Mouse (Mus musculus) lung, adult 18-20 months (tissue): ENCODE measurements at regions not wholly inside any gene's neighbourhood (a gene's known extent, or its start where the extent isn't known, plus 50 kb on each side); places are given as distances from the start of the nearest gene placed in this dataset.

Experiments
- DNase-seq, 2 experiments: peaks; one replicate each; pipeline ENCODE4 v3.0.0; 2022; ENCODE audit warnings: mixed read lengths in 2 of 2

- DNase-seq: no peak
Observed at GRCm38 (mm10) chr17:14539651-14540050, 154.4 kb downstream of the Thbs2 start.

GRCm38 (mm10) chr17:14539191-14539590 is 154.8 kb downstream of the Thbs2 start:
- DNase-seq: no peak

DNA sequence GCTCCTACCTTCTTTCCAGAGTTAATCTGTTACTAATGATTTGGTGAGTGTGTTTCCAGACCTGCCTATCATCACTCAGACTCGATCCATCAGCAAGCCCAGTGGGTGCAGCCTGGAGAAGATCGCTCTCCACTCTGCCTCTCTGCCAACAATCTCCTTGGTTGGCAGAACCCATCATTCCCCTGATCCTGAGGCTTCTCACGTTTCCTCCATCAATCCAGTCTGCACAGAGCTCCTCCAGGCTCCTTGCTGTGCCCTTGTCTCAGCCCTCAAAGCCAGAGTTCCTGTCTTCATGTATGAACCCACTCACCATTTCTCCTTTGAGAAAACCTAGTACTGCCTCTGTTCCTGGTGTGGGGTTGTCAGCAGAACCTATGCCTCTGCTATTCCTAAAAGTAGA is 155.5 kb downstream of the Thbs2 start:
- no peak for DNase-seq

GRCm38 (mm10) chr17:14532979-14533314 is 161.1 kb downstream of the Thbs2 start:
- DNase-seq: no peak

GRCm38 (mm10) chr17:14532298-14532978 is 161.6 kb downstream of the Thbs2 start:
- DNase-seq: no peak

DNA sequence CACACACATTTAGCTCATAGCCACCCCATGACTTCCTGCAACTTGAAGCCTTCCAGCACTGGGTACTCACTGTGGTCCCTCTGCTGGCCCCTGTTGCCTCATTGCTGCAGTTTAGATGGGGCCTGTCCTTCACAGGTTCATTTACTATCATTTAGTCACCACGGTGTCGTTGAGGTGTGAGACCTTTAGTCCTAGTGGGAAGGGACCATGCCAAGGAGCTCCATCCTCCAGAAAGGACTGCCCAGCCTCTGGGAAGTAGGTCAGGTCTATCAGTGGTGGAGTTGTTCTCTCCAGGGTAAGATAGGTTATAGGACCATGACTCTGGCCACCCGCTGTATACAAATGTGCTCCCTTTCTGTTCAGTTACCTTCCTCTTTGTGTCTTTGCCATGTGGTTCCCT is 162.2 kb downstream of the Thbs2 start:
- no peak for DNase-seq

GRCm38 (mm10) chr17:14527691-14528090 is 166.3 kb downstream of the Thbs2 start:
- DNase-seq: no peak

DNA sequence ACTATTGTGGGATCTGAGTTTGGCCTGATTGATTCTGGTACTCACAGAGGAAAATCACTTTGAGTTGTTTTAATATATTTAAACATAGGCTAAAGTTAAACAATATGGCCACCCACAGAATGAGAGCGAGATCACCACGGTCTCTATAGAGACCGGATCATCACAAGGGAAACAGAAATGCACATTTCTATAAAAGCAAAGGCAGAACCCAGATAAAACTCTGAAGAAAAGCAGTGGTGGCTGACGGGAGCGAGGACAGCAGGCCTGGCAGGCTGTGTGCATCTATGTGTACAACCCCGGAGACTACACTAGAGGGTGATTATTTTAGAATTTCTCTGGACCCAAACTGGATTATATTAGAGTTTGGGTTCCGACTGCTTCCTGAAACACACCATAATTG is 168.8 kb downstream of the Thbs2 start:
- DNase-seq: no peak

DNA sequence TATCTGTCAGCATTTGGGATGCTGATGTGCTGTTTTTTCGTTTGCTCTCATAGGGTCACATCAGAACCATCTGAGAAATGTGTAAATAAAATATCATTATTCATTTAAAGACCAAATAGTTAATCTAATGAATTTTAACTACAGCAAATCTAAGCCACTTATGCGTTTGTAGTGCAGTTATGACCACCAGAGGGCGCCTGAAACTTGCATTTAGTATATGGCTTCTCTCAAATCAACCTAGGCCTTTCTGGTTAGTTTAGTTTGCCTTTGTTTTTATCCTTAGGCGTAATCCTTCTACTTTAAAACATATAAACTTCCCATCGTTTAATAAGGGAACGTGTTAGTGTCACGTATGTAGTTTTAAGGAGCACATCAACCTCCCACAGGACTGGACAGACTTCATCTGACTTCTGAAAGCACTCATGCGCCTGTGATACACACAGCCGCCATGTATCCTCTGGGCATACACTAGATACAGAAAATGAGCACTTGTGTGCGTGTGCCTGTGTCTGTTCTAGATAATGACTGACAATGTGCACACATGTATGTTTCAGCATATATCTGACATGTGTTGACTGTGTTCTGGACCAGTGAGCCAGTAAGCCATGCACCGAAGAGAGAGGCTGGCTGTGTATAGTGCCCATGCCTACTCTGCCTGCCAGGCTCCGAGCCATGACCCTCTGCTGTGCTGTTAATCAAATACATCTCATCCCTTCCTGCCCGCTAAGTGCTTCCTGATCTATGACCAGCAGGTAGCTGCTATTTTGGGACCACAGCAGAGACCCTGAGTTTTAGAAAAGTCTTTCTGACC is 169.4 kb downstream of the Thbs2 start:
- DNase-seq: peak; percentile 18 to 34

DNA sequence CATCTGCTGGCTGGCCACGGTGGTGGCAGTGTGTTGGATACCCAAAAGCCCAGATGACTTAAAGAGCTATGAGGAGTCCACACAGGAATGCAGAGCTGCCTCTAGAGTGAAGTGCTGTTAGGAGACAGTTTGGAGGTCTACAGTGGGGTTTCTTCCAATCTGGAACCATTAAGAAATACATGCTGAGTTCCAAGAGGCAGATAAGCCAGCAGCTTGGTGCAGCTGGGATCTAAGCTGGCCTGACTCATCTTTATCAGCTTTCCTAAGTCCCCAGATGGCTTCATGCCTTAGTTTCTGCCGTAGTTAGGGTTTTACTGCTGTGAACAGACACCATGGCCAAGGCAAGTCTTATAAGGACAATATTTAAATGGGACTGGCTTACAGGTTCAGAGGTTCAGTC is 172.0 kb downstream of the Thbs2 start:
- no peak for DNase-seq

GRCm38 (mm10) chr17:14520565-14520964 is 173.5 kb downstream of the Thbs2 start:
- peak; percentile 29 to 52 for DNase-seq

GRCm38 (mm10) chr17:14519367-14519766 is 174.7 kb downstream of the Thbs2 start:
- DNase-seq: no peak

- DNase-seq: no peak
Observed at GRCm38 (mm10) chr17:14518216-14518615, 175.8 kb downstream of the Thbs2 start.

- DNase-seq: no peak
Observed at GRCm38 (mm10) chr17:14517368-14517767, 176.7 kb downstream of the Thbs2 start.

DNA sequence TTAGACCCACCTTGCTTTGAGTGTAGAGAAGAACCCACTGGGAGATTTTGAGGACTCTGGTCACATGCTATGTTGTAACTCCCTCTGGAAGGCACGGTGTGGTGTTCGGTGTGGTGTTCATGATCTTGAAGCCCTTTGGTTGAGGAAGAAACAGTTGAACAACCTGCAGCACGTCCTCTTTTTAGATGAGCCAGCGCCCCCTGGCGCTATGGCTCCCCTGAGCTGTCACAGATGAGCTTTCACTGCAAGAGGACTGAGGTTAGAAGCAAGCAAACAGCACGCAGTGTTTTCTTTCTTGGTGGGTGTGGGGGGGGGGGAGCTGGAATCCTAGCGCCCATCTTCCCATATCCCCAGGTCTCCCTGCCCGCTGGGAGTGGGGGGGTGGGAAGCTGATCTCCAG is 177.9 kb downstream of the Thbs2 start:
- DNase-seq: peak; percentile 14 to 43

GRCm38 (mm10) chr17:14513454-14513853 is 180.6 kb downstream of the Thbs2 start:
- DNase-seq: no peak

DNA sequence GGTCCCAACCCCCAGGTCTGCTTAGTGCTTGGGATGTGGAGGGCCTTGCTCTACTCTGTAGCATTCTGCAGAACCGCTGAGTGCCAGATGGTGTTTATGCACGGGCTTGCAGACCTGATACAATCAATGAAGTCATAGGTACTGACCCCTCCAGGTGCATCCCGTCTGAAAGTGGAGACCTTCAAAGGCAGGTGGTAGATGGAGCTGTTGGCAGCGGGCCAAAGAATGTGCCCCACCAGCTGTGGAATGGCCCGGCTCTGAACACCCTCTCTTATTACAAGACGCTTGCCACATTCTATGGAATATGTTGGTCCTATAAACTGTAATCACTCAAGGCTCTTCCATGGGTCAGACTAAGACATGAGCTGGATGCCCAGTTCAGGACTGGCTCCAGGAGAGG is 183.5 kb downstream of the Thbs2 start:
- DNase-seq: no peak

DNA sequence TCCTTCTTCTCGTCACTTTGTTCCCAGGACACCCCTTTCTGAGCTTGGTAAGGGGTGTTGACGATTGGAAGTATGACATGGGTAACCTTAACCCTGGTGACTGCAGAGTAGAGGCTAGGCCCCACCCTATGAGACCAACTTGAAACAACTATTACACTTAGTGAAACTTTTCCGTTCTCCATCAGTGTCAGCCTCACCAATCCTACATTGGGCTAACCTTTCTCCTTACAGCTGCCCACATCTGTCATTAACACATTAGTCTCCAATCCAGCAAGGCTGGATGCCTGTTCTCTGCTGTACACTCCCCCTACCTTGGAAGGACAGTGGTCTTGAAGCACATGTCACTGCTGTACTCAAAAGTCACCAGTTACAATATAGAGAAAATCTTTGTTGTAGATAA is 186.9 kb downstream of the Thbs2 start:
- DNase-seq: no peak

DNA sequence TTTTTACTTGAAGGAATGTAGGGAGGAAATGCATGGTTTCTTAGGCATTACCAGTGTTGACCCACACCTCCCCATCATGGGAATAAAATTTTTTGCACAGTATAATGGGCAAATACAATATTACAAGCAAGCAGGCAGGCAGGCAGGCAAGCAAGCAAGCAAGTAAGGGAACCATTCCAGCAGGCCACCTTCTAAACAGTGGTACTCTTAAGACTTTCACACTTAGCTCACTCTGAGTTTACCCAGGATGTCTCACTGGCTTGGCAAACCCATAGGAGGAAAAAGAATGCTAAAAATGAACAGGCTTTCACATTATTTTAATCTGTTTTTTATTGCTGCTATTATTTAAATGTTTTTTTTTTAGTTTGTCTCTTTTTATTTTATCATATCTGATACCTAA is 187.9 kb downstream of the Thbs2 start:
- no peak for DNase-seq

GRCm38 (mm10) chr17:14505415-14505814 is 188.6 kb downstream of the Thbs2 start:
- peak in 1 of 2 experiments; percentile 12 for DNase-seq

DNA sequence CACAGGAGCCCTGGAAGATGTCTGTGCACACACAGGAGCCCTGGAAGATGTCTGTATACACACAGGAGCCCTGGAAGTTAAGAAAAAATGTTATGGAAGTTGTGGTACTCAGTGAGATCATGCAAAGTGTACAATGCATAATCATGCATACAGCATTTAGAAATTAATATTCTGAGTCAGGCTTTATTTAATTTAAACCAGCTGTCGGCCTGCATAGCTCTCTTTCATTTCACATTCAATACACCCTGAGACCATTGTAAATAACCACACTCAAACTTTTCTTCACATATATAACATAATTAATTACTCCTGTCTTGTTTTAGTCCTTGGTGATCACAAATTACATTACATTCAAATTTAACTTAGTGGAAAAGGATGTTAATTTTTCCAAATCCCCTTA is 190.4 kb downstream of the Thbs2 start:
- DNase-seq: no peak

DNA sequence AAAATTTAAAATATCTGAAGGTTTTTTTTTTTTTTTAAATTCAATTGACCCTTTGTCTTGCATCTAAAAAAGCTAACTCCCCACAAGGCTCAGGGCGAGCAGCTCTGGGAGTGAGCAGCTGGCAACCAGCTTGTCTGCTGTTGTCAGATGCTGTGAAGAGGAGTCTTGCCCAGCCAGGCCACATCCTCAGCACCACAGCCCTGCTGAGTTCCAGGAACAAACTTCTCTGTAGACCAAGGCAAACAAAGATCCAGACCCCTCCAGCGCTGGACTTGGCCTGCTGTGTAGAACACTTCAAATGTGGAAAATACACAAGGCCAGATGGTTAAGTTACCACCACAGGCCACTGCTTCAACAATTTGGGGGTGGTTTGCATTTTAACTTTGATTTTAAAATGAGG is 192.7 kb downstream of the Thbs2 start:
- no peak for DNase-seq

DNA sequence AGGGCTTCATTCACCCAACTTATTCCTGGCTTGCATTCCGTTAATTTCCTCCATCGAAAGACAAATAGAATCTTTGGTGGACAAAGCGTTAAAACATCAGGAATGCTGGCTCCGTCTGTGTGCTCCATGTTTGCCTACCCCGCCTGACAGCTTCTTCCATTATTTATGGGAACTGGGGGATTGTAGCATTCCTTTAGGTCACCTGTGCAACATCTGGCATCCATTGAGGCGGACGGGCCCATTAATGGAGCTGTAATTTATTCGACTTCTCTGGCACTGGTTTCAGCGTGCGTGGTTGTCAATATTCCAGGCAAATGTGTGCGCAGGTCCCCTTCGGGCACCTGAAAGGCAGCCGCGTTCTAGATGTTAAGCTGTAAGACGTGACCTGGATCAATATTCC is 196.9 kb downstream of the Thbs2 start:
- no peak for DNase-seq

DNA sequence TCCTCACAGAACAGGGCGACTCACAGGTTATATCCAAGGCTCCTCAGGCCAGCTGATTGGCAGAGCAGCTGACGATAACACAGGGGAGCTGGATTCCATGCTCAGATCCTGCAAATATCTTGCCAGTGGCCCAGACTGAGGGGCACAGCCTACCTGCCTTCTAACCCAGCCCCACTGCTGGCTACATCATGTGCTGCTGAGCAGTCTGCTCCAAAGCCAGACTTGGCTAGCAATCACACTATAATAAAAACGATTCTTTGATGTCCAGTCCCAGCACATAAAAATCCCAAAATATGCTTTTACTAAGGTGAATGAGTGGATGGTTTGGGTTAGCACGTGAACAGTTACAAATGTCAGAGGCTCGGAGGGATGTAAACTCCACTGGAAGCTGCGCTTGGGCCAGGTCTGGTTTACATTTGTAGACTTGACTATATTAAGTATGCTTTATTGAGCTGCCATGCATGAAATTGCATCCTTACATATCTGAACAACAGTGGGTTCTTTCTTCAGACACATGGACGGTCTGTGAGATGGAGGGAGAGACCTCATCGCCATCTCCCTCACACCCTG is 200.2 kb downstream of the Thbs2 start:
- DNase-seq: no peak
